Mouse (Mus musculus): ENCODE measurements at regions not wholly inside any gene's neighbourhood (a gene's known extent, or its start where the extent isn't known, plus 50 kb on each side); places are given as distances from the start of the nearest gene placed in this dataset.
"Not testable (repeated sequence)": the region's sequence is repeated elsewhere in the genome, so short reads cannot be mapped to it uniquely, and the experiment has no call there.

GRCm38 (mm10) chr16:12516834-12517685 is 533.1 kb downstream of the Shisa9 start:
- no peak for DNase-seq (ENCODE audit: low read depth)

- no peak for DNase-seq (ENCODE audit: low read depth)
Measured at GRCm38 (mm10) chr16:12518264-12518663, 534.4 kb downstream of the Shisa9 start.

- DNase-seq (ENCODE audit: low read depth): no peak
Measured at GRCm38 (mm10) chr16:12521711-12522476, 538.0 kb downstream of the Shisa9 start.

GRCm38 (mm10) chr16:12548462-12548861 is 561.0 kb upstream of the Ercc4 start:
- no peak for DNase-seq (ENCODE audit: low read depth)

- DNase-seq (ENCODE audit: low read depth): no peak
Measured at GRCm38 (mm10) chr16:12588889-12589288, 520.6 kb upstream of the Ercc4 start.

GRCm38 (mm10) chr16:12608259-12608658 is 501.2 kb upstream of the Ercc4 start:
- no peak for DNase-seq (ENCODE audit: low read depth)

- no peak for DNase-seq (ENCODE audit: low read depth)
Measured at GRCm38 (mm10) chr16:12611106-12611505, 498.4 kb upstream of the Ercc4 start.

GRCm38 (mm10) chr16:12617781-12618180 is 491.7 kb upstream of the Ercc4 start:
- DNase-seq (ENCODE audit: low read depth): no peak

GRCm38 (mm10) chr16:12632533-12632932 is 477.0 kb upstream of the Ercc4 start:
- no peak for DNase-seq (ENCODE audit: low read depth)

GRCm38 (mm10) chr16:12638971-12639640 is 470.4 kb upstream of the Ercc4 start:
- no peak for DNase-seq (ENCODE audit: low read depth)

- no peak for DNase-seq (ENCODE audit: low read depth)
Measured at GRCm38 (mm10) chr16:12643053-12643452, 466.4 kb upstream of the Ercc4 start.

- no peak for DNase-seq (ENCODE audit: low read depth)
Measured at GRCm38 (mm10) chr16:12644621-12645020, 464.9 kb upstream of the Ercc4 start.

GRCm38 (mm10) chr16:12652180-12652579 is 457.3 kb upstream of the Ercc4 start:
- DNase-seq (ENCODE audit: low read depth): no peak

GRCm38 (mm10) chr16:12673656-12674055 is 435.8 kb upstream of the Ercc4 start:
- DNase-seq (ENCODE audit: low read depth): not testable (repeated sequence)

- DNase-seq (ENCODE audit: low read depth): no peak
Measured at GRCm38 (mm10) chr16:12681474-12681873, 428.0 kb upstream of the Ercc4 start.

GRCm38 (mm10) chr16:12685816-12686215 is 423.7 kb upstream of the Ercc4 start:
- no peak for DNase-seq (ENCODE audit: low read depth)

- no peak for DNase-seq (ENCODE audit: low read depth)
Measured at GRCm38 (mm10) chr16:12691776-12692175, 417.7 kb upstream of the Ercc4 start.

GRCm38 (mm10) chr16:12692739-12693292 is 416.7 kb upstream of the Ercc4 start:
- no peak for DNase-seq (ENCODE audit: low read depth)

- no peak for DNase-seq (ENCODE audit: low read depth)
Measured at GRCm38 (mm10) chr16:12693346-12693745, 416.1 kb upstream of the Ercc4 start.

GRCm38 (mm10) chr16:12694646-12695045 is 414.8 kb upstream of the Ercc4 start:
- DNase-seq (ENCODE audit: low read depth): no peak

GRCm38 (mm10) chr16:12696939-12697621 is 412.4 kb upstream of the Ercc4 start:
- DNase-seq (ENCODE audit: low read depth): peak; percentile 11

GRCm38 (mm10) chr16:12699557-12699956 is 409.9 kb upstream of the Ercc4 start:
- DNase-seq (ENCODE audit: low read depth): no peak

Measured in c-Kit-positive CD71-positive TER-119-negative erythroid progenitor cells, embryonic 14.5 days (primary cell).